Mouse (Mus musculus) testis, adult 2 months (tissue): ENCODE data around the gene Sumf2.

Source experiments
- CTCF ChIP-seq: fragments of 200-500 bp; IDR thresholded peaks from 2 replicates; pipeline ENCODE4 v1.5.1; 2012; ENCODE audit warnings: low read depth, mild to moderate bottlenecking, inconsistent platforms, low read length, moderate library complexity; ENCODE audit not compliant: control insufficient read depth, insufficient read depth, insufficient replicate concordance
- POLR2A ChIP-seq: fragments of 200-500 bp; IDR thresholded peaks from 2 replicates; pipeline ENCODE4 v1.6.1; 2012; ENCODE audit warnings: low read depth, mild to moderate bottlenecking, inconsistent platforms, low read length, moderate library complexity; ENCODE audit not compliant: control insufficient read depth

GRCm38 (mm10) chr5:129879888-129880287, 33.1 kb downstream of the Sumf2 start:
- TF ChIP-seq CTCF, result no peak
- no peak for TF ChIP-seq POLR2A
